Mouse (Mus musculus) neural tube, embryonic 13.5 days (tissue): Measurements from ENCODE around the gene Fryl. TPM values are rescaled to one million over a fixed set of nuclear protein-coding genes. Genes with fewer than 3 reads are reported as not detected.

Source experiments
- ATAC-seq: fragments of 200-750 bp; cut with Nextera tagmentation; 2 replicates; pipeline ENCODE4 v1.8.0; 2017; ENCODE audit warnings: low read depth, mild to moderate bottlenecking, moderate TSS enrichment, moderate library complexity
- H3K27ac ChIP-seq: fragments of 300-500 bp; sonication (generic); replicated peaks from 2 replicates; pipeline ENCODE4 v1.5.1; 2015; ENCODE audit warnings: moderate library complexity, mild to moderate bottlenecking, inconsistent platforms
- H3K27me3 ChIP-seq: fragments of 300-500 bp; sonication (generic); 2 replicates; pipeline ENCODE4 v1.6.1; 2015; ENCODE audit warnings: mild to moderate bottlenecking, inconsistent platforms
- H3K36me3 ChIP-seq: fragments of 300-500 bp; sonication (generic); 2 replicates; pipeline ENCODE4 v1.6.1; 2015; ENCODE audit warnings: mild to moderate bottlenecking, inconsistent platforms
- H3K4me1 ChIP-seq: fragments of 300-500 bp; sonication (generic); replicated peaks from 2 replicates; pipeline ENCODE4 v1.6.1; 2015; ENCODE audit warnings: inconsistent platforms
- H3K4me2 ChIP-seq: fragments of 300-500 bp; sonication (generic); 2 replicates; pipeline ENCODE4 v1.6.1; 2015; ENCODE audit warnings: inconsistent platforms, mild to moderate bottlenecking, moderate library complexity
- H3K4me3 ChIP-seq: fragments of 300-500 bp; sonication (generic); 2 replicates; pipeline ENCODE4 v1.5.1; 2015; ENCODE audit warnings: mild to moderate bottlenecking, inconsistent platforms
- H3K9ac ChIP-seq: fragments of 300-500 bp; sonication (generic); 2 replicates; pipeline ENCODE4 v1.6.1; 2015; ENCODE audit warnings: moderate library complexity, mild to moderate bottlenecking, inconsistent platforms
- H3K9me3 ChIP-seq: fragments of 300-500 bp; sonication (generic); 2 replicates; pipeline ENCODE4 v1.6.1; 2016; ENCODE audit warnings: inconsistent platforms
- WGBS: fragments of 180-500 bp; shearing (Covaris S2); methylation state at CpG from one replicate; pipeline ENCODE4 v1.1.7; 2015; 5-methylcytosine and 5-hydroxymethylcytosine counted together
- polyA plus RNA-seq: library from polyadenylated mRNA; unstranded; fragments of >200 nt; fragmentation: Nextera tagmentation; extraction: Ambion mirVana; gene quantifications from 2 replicates; pipeline ENCODE4 v1.2.1, GENCODE M21; 2015

Gene Fryl
- polyA plus RNA-seq, 1 experiment from 2014 or later: 41.5 TPM

DNA sequence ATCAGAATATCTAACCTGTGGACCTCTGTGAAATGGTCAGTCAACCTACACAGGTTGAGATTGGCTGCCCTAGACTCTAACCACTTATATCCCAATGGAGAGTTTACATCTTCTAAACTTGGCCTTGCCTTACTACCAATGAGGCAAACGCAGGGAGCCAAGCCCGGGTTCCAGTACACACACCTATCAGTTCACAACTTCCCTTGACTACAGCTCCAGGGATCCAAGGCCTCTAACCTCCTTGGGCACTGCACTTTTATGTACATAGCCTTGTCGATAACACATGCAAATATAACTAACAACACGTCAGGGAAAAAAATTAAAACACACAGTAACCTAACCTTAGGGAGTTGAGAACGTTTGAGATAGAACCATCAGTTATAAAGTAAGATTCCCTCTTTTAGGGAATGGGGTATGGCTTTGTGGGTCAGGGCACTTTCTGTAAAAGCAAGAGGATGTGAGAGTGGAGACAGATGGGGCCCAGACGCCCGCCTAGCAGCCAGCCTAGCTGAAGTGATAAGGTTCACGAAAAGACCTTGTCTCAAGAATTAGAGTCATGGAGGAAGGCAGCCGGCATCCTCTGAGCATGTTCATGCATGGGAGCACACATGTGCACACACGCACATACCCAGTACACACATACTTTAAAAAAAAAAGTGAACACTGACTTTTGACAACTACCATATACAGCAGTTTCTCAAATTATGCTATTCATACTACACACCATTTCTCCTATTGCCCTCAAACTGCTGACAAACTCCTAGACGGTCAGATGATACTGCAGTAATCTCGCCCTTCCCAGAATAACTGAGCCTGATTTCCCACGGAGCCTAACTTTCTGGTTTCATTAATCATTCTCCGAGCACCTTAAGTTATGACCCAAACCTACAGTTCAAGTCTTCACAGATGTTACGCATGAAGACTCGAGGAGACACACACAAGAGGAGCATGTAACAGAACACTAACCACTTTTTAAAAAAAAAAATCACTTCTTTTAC is 55.7 kb downstream of the Fryl start:
- no peak overlapping the region for H3K27ac ChIP-seq
- H3K4me2 ChIP-seq: no peak overlapping the region
- H3K4me1 ChIP-seq: peaks cover 9% of the 10 kb centered on the region; the same call in 1 of the 2 replicates
- H3K27me3 ChIP-seq: no peaks in the 10 kb centered on the region
- ATAC-seq: no peak
- H3K4me3 ChIP-seq: no peak overlapping the region
- H3K36me3 ChIP-seq: 0 out of 2 replicates have a peak, but pooled peaks cover 6% of the 10 kb centered on the region
- WGBS: 85% methylated on average over 16 of the region's 16 CpGs
- no peaks in the 10 kb centered on the region for H3K9me3 ChIP-seq
- H3K9ac ChIP-seq: no peak overlapping the region

DNA sequence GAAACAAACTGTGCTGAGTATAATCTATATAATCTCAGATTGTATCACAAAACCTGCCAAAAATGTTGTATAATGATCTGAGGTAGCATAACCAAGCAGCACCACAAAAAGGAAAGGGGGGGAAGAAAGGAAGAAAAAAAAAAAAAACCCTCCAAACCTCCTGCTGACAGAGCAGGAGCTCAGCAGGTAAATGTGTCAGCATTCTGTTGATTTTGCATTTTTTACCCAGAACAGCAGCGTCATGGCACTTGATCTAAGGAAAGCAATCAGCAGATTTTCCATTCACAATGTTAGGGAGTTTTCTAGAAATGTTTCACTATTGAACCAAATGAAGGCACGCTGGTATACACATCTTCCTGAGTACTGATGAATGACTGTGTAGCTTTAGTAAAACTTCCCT is 56.8 kb downstream of the Fryl start:
- no peaks in the 10 kb centered on the region for H3K9me3 ChIP-seq
- no peak overlapping the region for H3K27ac ChIP-seq
- H3K36me3 ChIP-seq: 0 out of 2 replicates have a peak, but pooled peaks cover 8% of the 10 kb centered on the region
- no peak overlapping the region for H3K4me3 ChIP-seq
- H3K9ac ChIP-seq: no peak overlapping the region
- no peak overlapping the region for H3K4me2 ChIP-seq
- no peak for ATAC-seq
- H3K4me1 ChIP-seq: peaks cover 9% of the 10 kb centered on the region; the same call in 1 of the 2 replicates
- WGBS: 85% methylated on average over 2 of the region's 2 CpGs
- H3K27me3 ChIP-seq: no peaks in the 10 kb centered on the region

DNA sequence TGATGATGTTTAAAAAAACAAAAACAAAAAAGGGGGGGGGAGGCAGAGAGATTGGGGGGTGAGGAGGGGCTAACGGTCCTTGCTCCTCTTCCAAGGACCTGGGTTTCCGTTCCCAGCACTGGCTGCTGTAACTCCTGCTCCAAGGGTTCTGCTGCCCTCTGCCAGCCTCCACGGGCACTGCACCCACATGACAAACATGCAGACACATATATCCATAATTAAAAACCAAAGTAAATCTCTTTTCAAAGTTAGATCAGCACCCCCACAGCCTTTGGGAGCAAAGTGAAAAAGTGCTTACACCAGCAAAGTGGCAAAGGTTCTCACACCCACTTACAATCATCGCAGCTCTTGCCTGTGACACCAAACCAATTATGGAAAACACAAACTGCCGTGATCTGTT is 57.7 kb downstream of the Fryl start:
- Histone ChIP-seq H3K9me3 (no peaks in the 10 kb centered on the region), H3K4me1 (peaks cover 9% of the 10 kb centered on the region; the same call in 1 of the 2 replicates), H3K4me2 (no peak overlapping the region), H3K9ac (no peak overlapping the region), H3K4me3 (no peak overlapping the region), H3K36me3 (0 out of 2 replicates have a peak, but pooled peaks cover 10% of the 10 kb centered on the region), H3K27ac (no peak overlapping the region), H3K27me3 (no peaks in the 10 kb centered on the region)
- WGBS: 96% methylated on average over 5 of the region's 5 CpGs
- no peak for ATAC-seq

DNA sequence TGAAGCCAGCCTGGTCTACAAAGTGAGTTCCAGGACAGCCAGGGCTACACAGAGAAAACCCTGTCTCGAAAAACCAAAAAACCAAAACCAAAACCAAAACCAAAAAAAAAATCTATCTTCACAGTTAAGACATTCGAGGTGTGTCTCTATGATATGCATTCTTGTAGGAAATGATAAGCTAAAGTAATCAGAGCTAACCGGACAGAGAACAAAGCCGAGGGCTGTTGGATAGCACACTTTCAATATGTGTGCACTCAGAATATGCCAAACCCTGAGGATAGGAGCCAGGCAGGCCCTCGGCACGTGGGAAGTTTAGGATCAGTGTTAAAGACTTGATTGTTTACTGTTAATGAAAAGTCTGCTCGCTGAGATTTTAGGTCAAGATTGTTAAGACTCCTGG is 58.6 kb downstream of the Fryl start:
- H3K4me1 ChIP-seq: peaks cover 4% of the 10 kb centered on the region; the same call in 1 of the 2 replicates
- 94% methylated on average over 7 of the region's 7 CpGs for WGBS
- H3K27me3 ChIP-seq: no peaks in the 10 kb centered on the region
- no peak overlapping the region for H3K4me2 ChIP-seq
- no peak for ATAC-seq
- H3K27ac ChIP-seq: no peak overlapping the region
- no peak overlapping the region for H3K4me3 ChIP-seq
- peaks cover 16% of the 10 kb centered on the region; the same call in 1 of the 2 replicates for H3K36me3 ChIP-seq
- no peaks in the 10 kb centered on the region for H3K9me3 ChIP-seq
- no peak overlapping the region for H3K9ac ChIP-seq

DNA sequence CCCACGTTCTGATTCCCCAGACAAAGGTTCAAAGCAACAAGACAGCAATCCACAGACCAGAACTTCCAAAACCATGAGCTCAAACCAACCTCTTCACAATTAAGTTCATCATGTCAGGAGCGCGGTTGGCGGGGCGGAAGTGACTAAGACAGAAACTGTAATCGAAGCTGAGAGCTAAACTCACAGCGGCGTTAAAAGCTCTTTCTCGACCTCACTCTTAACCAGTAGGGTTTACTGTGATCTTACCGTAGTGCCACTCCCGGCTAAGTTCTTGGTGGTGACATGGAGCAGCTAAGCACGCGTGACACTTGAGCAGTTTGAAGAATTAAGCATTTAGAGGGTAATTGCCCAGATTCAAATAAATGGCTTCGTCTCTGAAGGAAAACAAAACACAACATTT is 61.7 kb downstream of the Fryl start:
- Histone ChIP-seq H3K9me3 (no peaks in the 10 kb centered on the region), H3K27ac (no peak overlapping the region), H3K4me1 (peaks cover 4% of the 10 kb centered on the region; the same call in 1 of the 2 replicates), H3K4me3 (no peak overlapping the region), H3K27me3 (no peaks in the 10 kb centered on the region), H3K4me2 (no peak overlapping the region), H3K36me3 (peaks cover 16% of the 10 kb centered on the region; the same call in 1 of the 2 replicates), H3K9ac (no peak overlapping the region)
- WGBS: 91% methylated on average over 14 of the region's 14 CpGs
- no peak for ATAC-seq

DNA sequence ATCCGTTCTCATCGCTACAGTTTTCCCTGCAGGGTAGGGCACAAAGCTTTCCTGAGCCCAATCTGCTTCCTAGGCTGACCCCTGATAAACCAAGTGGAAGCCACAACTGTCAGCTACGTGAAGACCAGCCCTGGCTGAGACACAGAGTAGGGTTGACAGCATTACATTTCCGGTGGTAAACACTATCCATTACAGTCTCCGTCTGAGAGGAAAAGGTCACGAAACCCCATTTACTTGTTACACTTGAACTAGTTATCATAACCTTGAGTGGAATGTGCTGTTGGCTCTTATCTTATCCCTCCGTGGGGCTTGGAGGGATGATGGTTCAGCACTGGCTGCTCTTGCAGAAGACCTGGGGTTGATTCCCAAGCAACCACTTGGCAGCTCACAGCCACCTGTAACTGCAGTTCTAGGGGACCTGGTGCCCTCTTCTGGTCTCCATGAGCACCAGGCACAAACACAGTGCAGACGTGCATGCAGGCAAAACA is 62.3 kb downstream of the Fryl start:
- no peak overlapping the region for H3K27ac ChIP-seq
- no peak overlapping the region for H3K9ac ChIP-seq
- no peaks in the 10 kb centered on the region for H3K27me3 ChIP-seq
- H3K4me3 ChIP-seq: no peak overlapping the region
- no peaks in the 10 kb centered on the region for H3K9me3 ChIP-seq
- H3K36me3 ChIP-seq: peaks cover 16% of the 10 kb centered on the region; the same call in 1 of the 2 replicates
- H3K4me2 ChIP-seq: no peak overlapping the region
- ATAC-seq: no peak
- H3K4me1 ChIP-seq: peaks cover 5% of the 10 kb centered on the region; the same call in 1 of the 2 replicates
- 85% methylated on average over 8 of the region's 8 CpGs for WGBS

DNA sequence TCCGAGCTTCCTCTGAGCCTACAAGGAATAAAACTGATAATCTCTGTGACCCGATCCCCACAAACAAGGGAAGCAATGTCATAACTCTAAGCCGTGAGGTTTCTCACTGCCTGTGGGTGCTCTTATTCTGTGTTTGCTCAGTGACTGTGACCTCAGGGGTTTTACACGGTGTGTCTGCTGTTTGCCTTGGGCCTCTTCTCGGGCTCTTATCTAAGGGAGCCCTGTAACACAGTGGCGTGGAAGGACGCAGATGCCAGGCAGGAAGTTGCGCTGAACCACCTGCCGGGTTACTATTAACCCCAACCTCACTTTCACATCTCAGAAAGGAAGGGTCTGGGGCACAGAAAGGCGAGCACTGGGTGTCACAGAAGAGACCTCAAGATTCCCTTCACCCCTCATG is 62.8 kb downstream of the Fryl start:
- peaks cover 5% of the 10 kb centered on the region; the same call in 1 of the 2 replicates for H3K4me1 ChIP-seq
- H3K27me3 ChIP-seq: no peaks in the 10 kb centered on the region
- H3K9ac ChIP-seq: no peak overlapping the region
- no peak for ATAC-seq
- H3K4me3 ChIP-seq: no peak overlapping the region
- WGBS: 76% methylated on average over 10 of the region's 10 CpGs
- H3K9me3 ChIP-seq: no peaks in the 10 kb centered on the region
- no peak overlapping the region for H3K4me2 ChIP-seq
- no peak overlapping the region for H3K27ac ChIP-seq
- H3K36me3 ChIP-seq: peaks cover 16% of the 10 kb centered on the region; the same call in 1 of the 2 replicates

DNA sequence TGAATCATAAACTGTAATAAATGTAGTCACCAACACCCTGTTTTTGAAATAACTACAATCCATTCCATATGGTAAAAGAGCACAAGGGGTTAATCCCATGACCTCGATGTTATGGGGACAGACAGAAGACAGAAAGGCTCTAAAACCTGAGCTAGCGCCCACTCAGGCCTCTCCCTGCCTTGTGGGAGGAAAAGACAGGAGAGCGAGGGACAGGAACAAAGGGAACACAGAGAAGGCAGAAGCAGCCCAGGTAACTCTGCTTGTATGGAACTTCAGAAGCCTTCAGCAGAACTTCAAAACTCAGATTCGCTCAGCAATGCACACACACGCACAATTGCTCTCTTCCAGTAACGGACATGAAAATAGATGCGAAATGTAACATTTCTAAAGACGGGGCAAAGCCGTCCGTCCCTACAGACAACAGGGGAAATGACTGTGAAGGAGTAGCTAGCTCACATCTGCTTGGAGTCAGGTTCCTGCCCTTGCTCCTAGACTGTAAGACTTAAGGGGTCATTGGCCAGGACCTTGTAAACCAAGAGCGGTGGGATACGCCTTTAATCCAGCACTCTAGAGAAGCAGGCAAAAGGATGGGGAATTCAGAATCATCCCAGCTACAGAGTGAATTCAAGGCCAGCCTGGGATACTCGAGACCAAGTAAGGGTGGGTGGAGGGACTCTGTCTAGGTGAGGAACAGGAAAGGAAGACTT is 63.4 kb downstream of the Fryl start:
- H3K4me1 ChIP-seq: peaks cover 9% of the 10 kb centered on the region; the same call in 1 of the 2 replicates
- H3K4me3 ChIP-seq: no peak overlapping the region
- whole genome bisulfite sequencing: 89% methylated on average over 13 of the region's 13 CpGs
- H3K27me3 ChIP-seq: no peaks in the 10 kb centered on the region
- no peak for ATAC-seq
- no peak overlapping the region for H3K27ac ChIP-seq
- no peaks in the 10 kb centered on the region for H3K9me3 ChIP-seq
- H3K9ac ChIP-seq: no peak overlapping the region
- H3K36me3 ChIP-seq: peaks cover 16% of the 10 kb centered on the region; the same call in 1 of the 2 replicates
- no peak overlapping the region for H3K4me2 ChIP-seq

DNA sequence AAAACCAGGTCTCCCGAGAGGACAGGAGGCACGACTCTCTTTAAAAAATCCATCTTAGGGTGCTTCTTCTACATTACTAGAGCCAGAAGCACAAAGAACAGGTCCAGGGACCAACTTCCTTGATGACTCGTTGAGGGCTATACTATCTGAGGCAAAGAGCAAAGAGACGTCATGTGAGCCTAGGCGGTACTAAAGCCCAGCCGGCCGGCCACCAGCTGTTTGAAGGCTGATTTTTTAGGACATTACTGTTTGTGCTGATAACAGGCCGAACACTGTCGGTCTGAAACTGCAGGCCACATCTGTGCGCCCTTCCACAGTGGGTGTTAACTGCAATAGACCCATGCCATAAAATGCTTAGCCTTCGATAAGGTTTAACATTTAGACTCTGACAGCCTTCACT is 64.7 kb downstream of the Fryl start:
- no peak overlapping the region for H3K4me3 ChIP-seq
- H3K27me3 ChIP-seq: no peaks in the 10 kb centered on the region
- no peak for ATAC-seq
- H3K4me1 ChIP-seq: peaks cover 9% of the 10 kb centered on the region; the same call in 1 of the 2 replicates
- H3K36me3 ChIP-seq: peaks cover 16% of the 10 kb centered on the region; the same call in 1 of the 2 replicates
- no peaks in the 10 kb centered on the region for H3K9me3 ChIP-seq
- no peak overlapping the region for H3K27ac ChIP-seq
- WGBS: 68% methylated on average over 11 of the region's 11 CpGs
- H3K4me2 ChIP-seq: no peak overlapping the region
- H3K9ac ChIP-seq: no peak overlapping the region

DNA sequence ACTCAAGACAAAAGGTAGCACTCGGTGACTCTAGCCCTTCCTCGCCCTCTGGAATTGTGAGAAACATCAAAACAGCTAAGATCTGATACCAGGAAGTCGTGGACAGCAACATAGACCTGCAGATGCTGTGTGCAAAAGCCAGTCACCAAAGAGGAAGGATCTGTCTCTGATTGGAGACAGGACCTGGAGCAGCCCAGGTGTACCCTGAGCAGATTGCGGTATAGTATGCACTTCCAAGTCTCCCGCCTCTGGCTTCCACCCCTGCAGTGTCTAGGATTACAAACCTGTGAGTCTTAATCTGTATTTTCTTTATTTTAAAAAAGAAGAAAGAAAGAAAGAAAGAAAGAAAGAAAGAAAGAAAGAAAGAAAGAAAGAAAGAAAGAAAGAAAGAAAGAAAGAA is 66.3 kb downstream of the Fryl start:
- Histone ChIP-seq H3K36me3 (peaks cover 16% of the 10 kb centered on the region; the same call in 1 of the 2 replicates), H3K4me3 (no peak overlapping the region), H3K4me2 (no peak overlapping the region), H3K4me1 (peaks cover 9% of the 10 kb centered on the region; the same call in 1 of the 2 replicates), H3K9ac (no peak overlapping the region), H3K27ac (no peak overlapping the region), H3K9me3 (no peaks in the 10 kb centered on the region), H3K27me3 (no peaks in the 10 kb centered on the region)
- no peak for ATAC-seq
- WGBS: 85% methylated on average over 5 of the region's 5 CpGs

DNA sequence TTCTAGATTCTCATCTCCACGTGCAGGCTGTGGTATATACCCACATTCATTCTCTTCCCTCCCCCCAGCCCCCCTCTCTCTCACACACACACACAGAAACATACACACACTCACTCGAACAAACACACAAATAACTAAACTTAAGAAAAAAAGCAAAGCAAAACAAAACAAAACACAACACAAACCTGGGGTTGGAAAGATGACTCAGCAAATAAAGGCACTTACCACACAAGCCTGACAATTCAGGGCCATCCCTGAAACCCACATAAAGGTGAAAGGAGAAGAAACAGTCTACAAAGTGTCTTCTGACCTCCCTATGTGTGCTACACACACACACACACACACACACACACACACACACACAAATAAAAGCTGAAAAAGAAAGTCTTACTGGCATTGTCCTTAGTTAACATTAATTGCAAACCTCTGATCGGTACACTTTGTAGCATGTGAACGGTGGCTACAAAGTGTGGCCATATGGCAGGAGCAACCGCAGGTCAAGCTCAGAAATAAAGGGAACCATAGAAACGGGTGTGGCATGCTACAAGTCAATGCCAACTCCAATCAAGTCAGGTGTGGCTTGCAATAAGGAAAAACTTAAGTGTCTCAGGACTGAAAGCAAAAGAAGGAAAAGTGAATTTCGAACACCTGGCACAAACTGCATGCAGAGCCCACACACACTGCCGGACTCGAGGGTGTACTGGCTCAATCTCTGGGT is 66.8 kb downstream of the Fryl start:
- Histone ChIP-seq H3K9me3 (no peaks in the 10 kb centered on the region), H3K27me3 (no peaks in the 10 kb centered on the region), H3K27ac (no peak overlapping the region), H3K9ac (no peak overlapping the region), H3K4me2 (no peak overlapping the region), H3K4me3 (no peak overlapping the region), H3K4me1 (peaks cover 9% of the 10 kb centered on the region; the same call in 1 of the 2 replicates), H3K36me3 (peaks cover 14% of the 10 kb centered on the region; the same call in 1 of the 2 replicates)
- WGBS: 74% methylated on average over 9 of the region's 9 CpGs
- 0 out of 2 replicates have a peak, but pooled peaks have one; percentile 23 for ATAC-seq
